Mouse (Mus musculus) ES-E14 (cell line): ENCODE measurements at regions not wholly inside any gene's neighbourhood (a gene's known extent, or its start where the extent isn't known, plus 50 kb on each side); places are given as distances from the start of the nearest gene placed in this dataset.

Experiments used
- CHD2 ChIP-seq: IDR thresholded peaks from 2 replicates; pipeline ENCODE4 v1.6.1; 2014; ENCODE audit warnings: mild to moderate bottlenecking, low read depth, low read length, inconsistent platforms
- ZC3H11A ChIP-seq: IDR thresholded peaks from 2 replicates; pipeline ENCODE4 v1.6.1; 2012; ENCODE audit warnings: low read depth, mild to moderate bottlenecking, inconsistent platforms, low read length, borderline replicate concordance

DNA sequence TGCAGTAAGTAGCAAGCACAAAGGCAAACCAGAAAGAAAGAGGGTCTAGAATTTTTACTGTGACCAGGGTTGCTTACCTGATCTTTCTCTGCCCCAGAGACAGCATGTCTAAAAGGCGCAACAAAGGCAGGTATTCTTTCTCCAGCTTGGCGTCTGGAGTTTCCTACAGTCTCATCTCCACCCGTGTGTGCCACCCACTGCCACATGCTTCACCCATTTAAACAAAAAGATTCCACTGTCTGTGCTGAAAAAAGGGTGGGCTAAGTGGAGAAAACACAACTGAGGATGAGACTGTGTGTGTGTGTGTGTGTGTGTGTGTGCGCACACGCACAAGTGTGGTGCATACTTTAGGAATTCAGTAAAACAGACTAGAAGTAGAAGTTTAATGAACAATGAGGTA is 69.9 kb upstream of the Dph5 start:
- TF ChIP-seq CHD2 (no peak), ZC3H11A (no peak)
